Mouse (Mus musculus) neural tube, embryonic 12.5 days (tissue): ENCODE data around the gene Akp3. TPM values are rescaled to one million over a fixed set of nuclear protein-coding genes. Genes with fewer than 3 reads are reported as not detected.

ENCODE experiments used
- ATAC-seq: fragments of 200-750 bp; cut with Nextera tagmentation; 2 replicates; pipeline ENCODE4 v1.8.0; 2017; ENCODE audit warnings: low read depth, mild to moderate bottlenecking, moderate TSS enrichment, moderate library complexity; ENCODE audit not compliant: low FRiP score
- H3K27ac ChIP-seq: fragments of 300-500 bp; sonication (generic); 2 replicates; pipeline ENCODE4 v1.5.1; 2016
- H3K27me3 ChIP-seq: fragments of 300-500 bp; sonication (generic); replicated peaks from 2 replicates; pipeline ENCODE4 v1.6.1; 2016; ENCODE audit warnings: mild to moderate bottlenecking
- H3K36me3 ChIP-seq: fragments of 300-500 bp; sonication (generic); 2 replicates; pipeline ENCODE4 v1.6.1; 2016; ENCODE audit warnings: mild to moderate bottlenecking
- H3K4me1 ChIP-seq: fragments of 300-500 bp; sonication (generic); 2 replicates; pipeline ENCODE4 v1.6.1; 2016
- H3K4me2 ChIP-seq: fragments of 300-500 bp; sonication (generic); replicated peaks from 2 replicates; pipeline ENCODE4 v1.6.1; 2016; ENCODE audit warnings: mild to moderate bottlenecking
- H3K4me3 ChIP-seq: fragments of 300-500 bp; sonication (generic); 2 replicates; pipeline ENCODE4 v1.5.1; 2016
- H3K9ac ChIP-seq: fragments of 300-500 bp; sonication (generic); 2 replicates; pipeline ENCODE4 v1.6.1; 2016; ENCODE audit warnings: mild to moderate bottlenecking
- H3K9me3 ChIP-seq: fragments of 300-500 bp; sonication (generic); 2 replicates; pipeline ENCODE4 v1.6.1; 2016; ENCODE audit warnings: mild to moderate bottlenecking
- WGBS: fragments of 180-500 bp; shearing (Covaris S2); methylation state at CpG from one replicate; pipeline ENCODE4 v1.1.7; 2016; 5-methylcytosine and 5-hydroxymethylcytosine counted together
- polyA plus RNA-seq: library from polyadenylated mRNA; unstranded; fragments of >200 nt; fragmentation: Nextera tagmentation; extraction: Ambion mirVana; gene quantifications from 2 replicates; pipeline ENCODE4 v1.2.1, GENCODE M21; 2016

Akp3 gene
- polyA plus RNA-seq, 1 experiment from 2014 or later = not detected

DNA sequence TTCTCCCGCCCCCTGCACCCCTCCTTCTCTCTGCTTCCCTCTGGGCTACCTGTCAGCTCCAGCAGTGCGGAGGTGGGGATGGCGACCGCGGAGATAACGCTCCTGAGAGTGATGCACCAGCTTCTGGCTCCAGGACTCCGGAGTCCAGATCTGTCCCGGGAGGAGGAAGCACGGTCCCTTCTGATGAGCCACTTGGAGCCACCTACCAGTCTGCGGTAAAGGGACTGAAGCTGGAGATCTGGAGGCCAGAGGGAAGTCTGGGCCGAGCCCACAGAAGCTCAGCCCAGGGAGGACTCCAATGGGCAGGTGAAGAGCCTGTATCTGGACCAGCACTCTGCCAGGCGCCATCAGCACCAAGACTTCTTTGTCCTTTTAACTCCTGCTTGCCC is 31.4 kb downstream of the Akp3 start, which contains the start of gene Ecel1:
Ecel1 (minus strand) TSS at position 323 of the 389 bp plus-strand sequence.
- 3% methylated on average over 12 of the region's 12 CpGs for WGBS
- no peaks in the 10 kb centered on the region for H3K9me3 ChIP-seq
- peak within 1 kb of the TSS; percentile 68 for H3K4me2 ChIP-seq
- peak; percentile 23; the same call in 1 of the 2 replicates for ATAC-seq
- no peaks in the 10 kb centered on the region for H3K36me3 ChIP-seq
- peak within 1 kb of the TSS; percentile 40 for H3K4me3 ChIP-seq
- peaks cover 77% of the 10 kb centered on the region for H3K27me3 ChIP-seq
- peak within 1 kb of the TSS; percentile 55 for H3K9ac ChIP-seq
- H3K4me1 ChIP-seq = peaks cover 28% of the 10 kb centered on the region
- H3K27ac ChIP-seq = no peak within 1 kb of the TSS

GRCm38 (mm10) chr1:87159396-87159795 is 34.6 kb downstream of the Akp3 start:
- WGBS = 89% methylated on average over 3 of the region's 3 CpGs
- ATAC-seq = no peak
- no peaks in the 10 kb centered on the region for H3K36me3 ChIP-seq

DNA sequence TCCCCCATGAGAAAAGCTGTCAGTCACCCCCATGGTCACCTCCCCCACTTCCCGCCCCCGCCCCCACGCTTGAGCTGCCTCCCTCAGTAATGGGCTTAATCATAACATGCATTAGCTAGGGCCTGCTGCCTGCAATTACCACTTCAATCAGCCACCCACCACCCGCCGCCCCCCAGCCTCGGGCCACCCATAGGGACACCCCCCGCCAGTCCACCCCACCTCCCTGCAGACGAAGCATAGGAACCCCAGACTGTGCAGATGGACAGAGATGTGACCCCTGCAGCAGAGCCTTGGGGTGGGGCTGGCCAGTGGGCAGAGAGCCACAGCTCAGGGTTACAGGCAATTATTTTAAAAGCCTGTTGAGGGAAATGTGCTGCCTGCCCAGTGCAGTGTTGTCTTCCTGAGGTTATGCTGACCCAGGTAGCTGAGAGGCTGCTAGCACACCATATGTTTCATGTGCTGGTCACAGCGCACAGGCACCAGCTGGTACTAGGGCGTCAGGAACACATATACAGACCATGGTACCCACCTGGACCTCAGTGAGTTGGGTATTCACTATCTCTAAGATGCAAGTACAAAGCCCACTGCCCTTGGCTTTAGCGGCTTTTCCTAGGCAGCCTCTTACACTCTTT is 39.5 kb downstream of the Akp3 start:
- WGBS = 27% methylated on average over 11 of the region's 11 CpGs
- H3K9ac ChIP-seq = no peak overlapping the region
- H3K36me3 ChIP-seq = no peaks in the 10 kb centered on the region
- H3K4me1 ChIP-seq = peaks cover 18% of the 10 kb centered on the region
- ATAC-seq = 0 out of 2 replicates have a peak, but pooled peaks have one; percentile 39
- no peaks in the 10 kb centered on the region for H3K9me3 ChIP-seq
- H3K27me3 ChIP-seq = peaks cover 6% of the 10 kb centered on the region; the same call in 1 of the 2 replicates
- H3K4me3 ChIP-seq = no peak overlapping the region
- H3K27ac ChIP-seq = no peak overlapping the region
- no peak overlapping the region for H3K4me2 ChIP-seq

More at GRCm38 (mm10) chr1:87159396-87159795, 34.6 kb downstream of the Akp3 start:
- no peak overlapping the region for H3K4me2 ChIP-seq
- H3K9me3 ChIP-seq = no peaks in the 10 kb centered on the region
- peaks cover 23% of the 10 kb centered on the region for H3K4me1 ChIP-seq
- H3K4me3 ChIP-seq = no peak overlapping the region
- no peak overlapping the region for H3K9ac ChIP-seq
- H3K27ac ChIP-seq = no peak overlapping the region
- H3K27me3 ChIP-seq = peaks cover 45% of the 10 kb centered on the region

DNA sequence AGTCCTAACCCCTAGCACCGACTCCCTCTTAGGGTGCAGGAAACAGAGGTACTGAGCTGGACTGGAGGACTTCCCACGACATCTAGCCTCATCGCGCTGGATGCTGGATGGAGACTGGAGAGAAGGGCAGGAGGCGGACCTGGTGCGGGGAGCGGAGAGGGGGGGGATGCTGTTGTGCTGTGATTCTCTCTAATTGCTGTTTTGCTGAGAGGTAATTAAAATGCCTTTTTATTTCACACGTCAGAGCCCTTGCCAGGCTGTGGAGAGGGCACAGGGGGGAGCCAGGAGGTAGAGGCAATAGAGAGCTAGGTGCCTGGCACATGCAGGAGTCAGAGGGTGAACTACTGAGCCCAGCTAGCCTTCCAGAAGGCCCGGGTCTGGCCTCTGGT is 40.0 kb downstream of the Akp3 start:
- Histone ChIP-seq H3K4me3 (no peak overlapping the region), H3K9ac (no peak overlapping the region), H3K36me3 (no peaks in the 10 kb centered on the region), H3K27me3 (peaks cover 6% of the 10 kb centered on the region; the same call in 1 of the 2 replicates), H3K4me2 (no peak overlapping the region), H3K27ac (no peak overlapping the region), H3K4me1 (peaks cover 19% of the 10 kb centered on the region), H3K9me3 (no peaks in the 10 kb centered on the region)
- 32% methylated on average over 9 of the region's 9 CpGs for WGBS
- 0 out of 2 replicates have a peak, but pooled peaks have one; percentile 2 for ATAC-seq

DNA sequence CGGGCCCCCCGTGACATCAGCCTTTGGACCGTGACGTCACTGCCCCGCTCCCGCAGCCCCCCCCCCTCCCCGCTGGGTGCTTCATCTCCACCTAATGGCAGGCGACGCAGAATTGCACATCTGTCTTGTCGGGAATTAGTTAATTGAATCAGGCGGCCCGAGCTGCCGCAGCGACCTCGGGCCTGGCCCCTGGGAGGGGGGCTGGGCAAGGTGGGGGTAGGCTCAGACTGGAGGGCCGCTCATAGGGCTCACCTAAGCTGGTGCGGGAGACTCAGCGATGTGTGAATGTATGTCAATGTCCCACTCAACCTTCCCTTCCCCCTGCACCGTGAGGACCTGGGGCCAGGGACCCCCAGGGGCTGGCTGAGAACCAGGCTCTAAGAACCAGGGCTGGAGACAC is 45.7 kb downstream of the Akp3 start:
- Histone ChIP-seq H3K4me1 (peaks cover 25% of the 10 kb centered on the region), H3K9me3 (no peaks in the 10 kb centered on the region), H3K9ac (0 out of 2 replicates have a peak overlapping the region, but pooled peaks have one; percentile 26), H3K27ac (peak overlapping the region; percentile 58; the same call in 1 of the 2 replicates), H3K4me3 (no peak overlapping the region), H3K27me3 (peaks cover 19% of the 10 kb centered on the region), H3K4me2 (peak overlapping the region; percentile 20; the same call in 1 of the 2 replicates), H3K36me3 (no peaks in the 10 kb centered on the region)
- ATAC-seq = peak; percentile 23; the same call in 1 of the 2 replicates
- WGBS = 11% methylated on average over 19 of the region's 19 CpGs

DNA sequence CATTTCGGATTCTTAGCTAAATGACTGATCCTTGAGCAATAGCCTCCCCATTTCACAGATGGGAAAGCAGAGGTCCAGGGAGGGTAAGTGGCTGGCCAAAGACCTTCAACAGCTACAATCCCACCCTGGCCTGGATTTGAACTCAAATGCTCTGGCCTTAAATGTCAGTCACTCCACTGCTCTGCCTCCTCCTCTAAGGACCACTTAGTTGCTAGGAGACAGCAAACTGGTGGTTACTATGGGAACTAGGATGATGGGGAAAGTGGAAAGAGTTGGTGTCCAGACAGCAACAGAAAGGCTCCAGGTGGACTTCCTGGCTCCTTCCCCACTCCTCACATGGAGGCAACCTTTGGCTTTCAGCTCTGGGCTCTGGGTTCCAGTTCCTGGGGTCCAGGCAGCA is 46.5 kb downstream of the Akp3 start:
- no peak overlapping the region for H3K4me2 ChIP-seq

GRCm38 (mm10) chr1:87172316-87172715 is 47.5 kb downstream of the Akp3 start:
- no peak overlapping the region for H3K4me3 ChIP-seq
- no peak for ATAC-seq
- H3K9ac ChIP-seq = no peak overlapping the region
- peaks cover 13% of the 10 kb centered on the region for H3K27me3 ChIP-seq
- 46% methylated on average over 9 of the region's 9 CpGs for WGBS
- H3K9me3 ChIP-seq = no peaks in the 10 kb centered on the region
- H3K27ac ChIP-seq = peak overlapping the region; percentile 44
- H3K4me1 ChIP-seq = peaks cover 40% of the 10 kb centered on the region
- peak overlapping the region; percentile 9 for H3K4me2 ChIP-seq
- H3K36me3 ChIP-seq = no peaks in the 10 kb centered on the region

More for the DNA sequence above, 46.5 kb downstream of the Akp3 start:
- no peak for ATAC-seq
- Histone ChIP-seq H3K9ac (no peak overlapping the region), H3K4me1 (peaks cover 34% of the 10 kb centered on the region), H3K36me3 (no peaks in the 10 kb centered on the region), H3K9me3 (no peaks in the 10 kb centered on the region), H3K27ac (no peak overlapping the region), H3K4me3 (no peak overlapping the region), H3K27me3 (peaks cover 14% of the 10 kb centered on the region)
- 79% methylated on average over 1 of the region's 1 CpGs for WGBS

DNA sequence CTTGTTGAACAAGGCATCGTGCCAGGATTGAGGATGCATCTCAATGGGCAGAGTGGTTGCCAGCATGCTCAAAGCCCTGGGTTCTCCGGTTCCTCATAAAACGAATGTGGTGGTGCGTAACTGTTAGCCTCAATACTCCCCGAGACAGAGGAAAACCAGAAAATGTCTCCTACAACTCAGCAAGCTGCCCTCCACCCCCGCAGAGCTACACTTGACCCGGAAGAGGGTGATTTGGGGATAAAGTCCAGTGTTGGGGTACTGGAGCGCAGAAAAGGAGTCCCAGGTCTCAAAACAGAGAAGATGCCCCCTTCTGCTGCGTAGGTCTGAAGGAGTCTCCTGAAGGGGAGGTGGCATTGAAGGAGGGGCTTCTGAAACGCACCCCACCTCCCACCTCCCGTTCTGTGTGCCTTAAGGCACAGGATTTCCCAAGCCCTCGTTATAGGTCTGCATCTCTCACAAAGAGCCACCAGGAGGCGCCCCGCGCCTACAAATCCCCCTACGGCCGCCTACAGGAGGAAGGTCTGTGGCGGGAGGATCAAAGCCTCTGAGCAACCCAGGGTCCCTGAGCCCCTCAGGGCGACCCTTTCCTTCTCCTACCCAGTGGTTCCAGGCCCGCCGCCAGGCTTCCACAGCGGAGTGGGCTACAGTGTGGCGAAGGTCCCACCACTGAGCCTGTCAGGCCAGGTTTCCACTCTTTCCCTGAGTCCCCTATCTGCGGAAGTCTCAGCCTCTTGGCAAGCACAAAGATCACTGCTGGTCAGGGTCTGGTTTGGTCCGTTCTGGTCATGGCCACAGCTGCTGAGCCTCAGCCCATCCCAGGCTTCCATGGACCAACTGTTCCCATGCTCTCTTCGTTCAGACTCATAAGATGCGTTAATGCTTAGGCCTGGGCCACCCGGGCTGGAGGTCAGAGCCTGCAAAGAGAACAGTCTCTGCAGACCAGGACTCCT is 49.5 kb downstream of the Akp3 start:
- Histone ChIP-seq H3K9me3 (no peaks in the 10 kb centered on the region), H3K27ac (no peak overlapping the region), H3K4me1 (peaks cover 32% of the 10 kb centered on the region), H3K27me3 (peaks cover 13% of the 10 kb centered on the region), H3K9ac (no peak overlapping the region), H3K4me2 (0 out of 2 replicates have a peak overlapping the region, but pooled peaks have one; percentile 22), H3K4me3 (no peak overlapping the region), H3K36me3 (no peaks in the 10 kb centered on the region)
- no peak for ATAC-seq
- 21% methylated on average over 28 of the region's 28 CpGs for WGBS

DNA sequence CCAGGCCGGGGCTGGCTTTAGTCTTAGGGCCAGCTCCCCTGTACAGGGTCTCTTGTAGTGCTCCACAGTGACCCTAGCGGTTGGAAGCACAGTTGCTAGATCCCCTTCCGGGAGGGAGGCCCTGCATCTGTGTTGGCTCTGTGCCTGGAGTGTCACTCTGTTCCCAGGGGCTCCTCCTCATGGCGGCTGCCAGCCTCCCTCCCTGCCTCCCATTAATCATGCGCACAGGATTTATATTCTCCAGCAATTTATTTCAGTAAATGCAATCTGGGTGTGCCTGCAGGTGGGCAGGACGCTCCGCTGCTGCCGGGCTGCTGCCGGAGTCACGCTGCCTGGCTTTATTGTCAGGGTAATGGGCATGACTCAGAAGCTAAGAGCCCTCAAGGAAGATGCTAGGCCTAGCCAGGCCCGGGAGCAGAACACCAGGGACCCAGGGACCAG is 51.1 kb downstream of the Akp3 start:
- H3K4me2 ChIP-seq = peak overlapping the region; percentile 22; the same call in 1 of the 2 replicates
- peak; percentile 87 for ATAC-seq
- 4% methylated on average over 11 of the region's 11 CpGs for WGBS
- H3K27ac ChIP-seq = no peak overlapping the region
- peaks cover 21% of the 10 kb centered on the region for H3K4me1 ChIP-seq
- H3K9ac ChIP-seq = no peak overlapping the region
- no peak overlapping the region for H3K4me3 ChIP-seq
- no peaks in the 10 kb centered on the region for H3K36me3 ChIP-seq
- peaks cover 4% of the 10 kb centered on the region; the same call in 1 of the 2 replicates for H3K27me3 ChIP-seq
- no peaks in the 10 kb centered on the region for H3K9me3 ChIP-seq

Other genes starting within 250 kb of the Akp3 start
- gene Alppl2, start 35.0 kb upstream of the Akp3 start, polyA plus RNA-seq = not detected in 2 replicates
- gene Alpi, start 23.4 kb upstream of the Akp3 start, polyA plus RNA-seq = not detected in 2 replicates
- gene Ecel1, start 31.5 kb downstream of the Akp3 start, polyA plus RNA-seq = 65.3 and 70.1 TPM in 2 replicates
- gene Prss56, start 58.3 kb downstream of the Akp3 start, polyA plus RNA-seq = 2.7 and 4.6 TPM in 2 replicates
- gene Chrnd, start 65.6 kb downstream of the Akp3 start, polyA plus RNA-seq = 0.53 and 0.60 TPM in 2 replicates
- gene Chrng, start 79.7 kb downstream of the Akp3 start, polyA plus RNA-seq = 2.0 and 3.2 TPM in 2 replicates
- 138 and 150 TPM in 2 replicates for gene Eif4e2, start 88.9 kb downstream of the Akp3 start, polyA plus RNA-seq
- 0.37 and 0.84 TPM in 2 replicates for gene Efhd1, start 139.4 kb downstream of the Akp3 start, polyA plus RNA-seq
- 62.4 and 66.1 TPM in 2 replicates for gene Gigyf2, start 202.0 kb downstream of the Akp3 start, polyA plus RNA-seq